Mouse (Mus musculus): ENCODE measurements at regions not wholly inside any gene's neighbourhood (a gene's known extent, or its start where the extent isn't known, plus 50 kb on each side); places are given as distances from the start of the nearest gene placed in this dataset.
"Not testable (repeated sequence)": the region's sequence is repeated elsewhere in the genome, so short reads cannot be mapped to it uniquely, and the experiment has no call there.

DNA sequence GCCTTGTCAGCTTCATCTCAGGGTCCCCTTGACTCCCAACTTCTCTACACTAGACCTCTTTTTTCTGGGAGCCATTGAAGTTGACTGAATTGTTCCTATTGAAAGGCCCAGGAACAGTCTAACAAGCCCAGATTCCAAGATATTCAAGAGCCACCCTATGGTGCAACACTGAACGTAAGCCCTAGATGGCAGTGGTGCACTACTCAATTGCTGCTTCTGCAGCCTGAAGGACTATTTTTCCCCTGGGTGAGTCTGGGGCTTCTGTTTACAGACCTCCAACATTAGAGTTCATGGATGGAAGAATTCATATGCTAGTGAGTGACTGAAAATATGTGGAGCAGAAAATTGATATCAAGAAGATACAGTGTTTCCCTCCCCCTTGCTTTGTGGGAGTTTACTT lies 306.4 kb upstream of the 5730507C01Rik start:
- WGBS: 89% methylated on average over 1 of the region's 1 CpGs
- H3K4me3 ChIP-seq; H3K4me2 ChIP-seq (replicated peaks); H3K36me3 ChIP-seq; ATAC-seq (ENCODE audit: low FRiP score, low read depth); H3K27me3 ChIP-seq (replicated peaks); H3K27ac ChIP-seq; H3K9ac ChIP-seq; H3K4me1 ChIP-seq: not testable (repeated sequence)
- peaks cover 30% of the 10 kb centered on the region for H3K9me3 ChIP-seq

GRCm38 (mm10) chr12:18216432-18216926 lies 297.8 kb upstream of the 5730507C01Rik start:
- H3K4me2 ChIP-seq (replicated peaks); H3K27ac ChIP-seq; H3K4me1 ChIP-seq; H3K4me3 ChIP-seq; H3K9ac ChIP-seq; H3K36me3 ChIP-seq; H3K27me3 ChIP-seq (replicated peaks); ATAC-seq (ENCODE audit: low FRiP score, low read depth): not testable (repeated sequence)
- peaks cover 41% of the 10 kb centered on the region for H3K9me3 ChIP-seq
- WGBS: 89% methylated on average over 16 of the region's 16 CpGs

- Histone ChIP-seq H3K9ac (no peak overlapping the region), H3K27me3 (replicated peaks) (no peaks in the 10 kb centered on the region), H3K4me3 (no peak overlapping the region), H3K36me3 (no peaks in the 10 kb centered on the region), H3K27ac (no peak overlapping the region), H3K4me1 (no peaks in the 10 kb centered on the region), H3K9me3 (peaks cover 63% of the 10 kb centered on the region), H3K4me2 (replicated peaks) (no peak overlapping the region)
- no peak for ATAC-seq (ENCODE audit: low FRiP score, low read depth)
- WGBS: 91% methylated on average over 6 of the region's 6 CpGs
These were observed 289.8 kb upstream of the 5730507C01Rik start for GRCm38 (mm10) chr12:18224516-18224915.

GRCm38 (mm10) chr12:18226691-18227090 lies 287.6 kb upstream of the 5730507C01Rik start:
- no peak overlapping the region for H3K27ac ChIP-seq
- no peak for ATAC-seq (ENCODE audit: low FRiP score, low read depth)
- no peak overlapping the region for H3K9ac ChIP-seq
- no peaks in the 10 kb centered on the region for H3K36me3 ChIP-seq
- H3K9me3 ChIP-seq: peaks cover 78% of the 10 kb centered on the region
- H3K4me3 ChIP-seq: no peak overlapping the region
- no peaks in the 10 kb centered on the region for H3K4me1 ChIP-seq
- 91% methylated on average over 10 of the region's 10 CpGs for WGBS
- H3K27me3 ChIP-seq (replicated peaks): no peaks in the 10 kb centered on the region
- H3K4me2 ChIP-seq (replicated peaks): no peak overlapping the region

GRCm38 (mm10) chr12:18231896-18232295 lies 282.4 kb upstream of the 5730507C01Rik start:
- not testable (repeated sequence) for H3K4me2 ChIP-seq (replicated peaks); H3K27ac ChIP-seq; H3K27me3 ChIP-seq (replicated peaks); H3K4me3 ChIP-seq; H3K4me1 ChIP-seq; H3K36me3 ChIP-seq; H3K9ac ChIP-seq; ATAC-seq (ENCODE audit: low FRiP score, low read depth)
- peaks cover 59% of the 10 kb centered on the region for H3K9me3 ChIP-seq
- 89% methylated on average over 5 of the region's 5 CpGs for WGBS

- not testable (repeated sequence) for H3K4me1 ChIP-seq; ATAC-seq (ENCODE audit: low FRiP score, low read depth); H3K36me3 ChIP-seq; H3K27ac ChIP-seq; H3K4me2 ChIP-seq (replicated peaks); H3K9ac ChIP-seq; H3K27me3 ChIP-seq (replicated peaks); H3K4me3 ChIP-seq
- H3K9me3 ChIP-seq: peaks cover 54% of the 10 kb centered on the region
These were observed 278.0 kb upstream of the 5730507C01Rik start for GRCm38 (mm10) chr12:18236330-18236729.

DNA sequence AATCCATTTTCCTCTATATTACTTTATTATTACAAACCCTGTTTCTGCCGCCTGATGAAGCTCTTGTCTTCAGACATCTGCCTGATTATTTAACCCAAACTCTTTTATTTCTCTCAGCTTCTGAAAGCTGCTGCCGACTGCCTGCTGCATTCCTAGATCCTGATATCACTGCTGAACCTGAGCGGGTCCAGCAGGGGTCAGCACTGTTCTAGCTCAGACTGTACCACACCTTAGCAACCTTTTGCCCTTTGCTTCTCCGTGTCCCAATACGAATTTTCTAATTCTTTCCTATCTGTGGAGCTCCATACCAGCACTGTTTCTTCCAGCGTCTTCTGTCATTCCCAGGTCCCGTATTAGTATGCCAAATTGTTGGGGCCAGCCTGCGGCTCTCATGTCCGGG lies 276.8 kb upstream of the 5730507C01Rik start:
- no peak overlapping the region for H3K27ac ChIP-seq
- H3K27me3 ChIP-seq (replicated peaks): no peaks in the 10 kb centered on the region
- H3K4me3 ChIP-seq: no peak overlapping the region
- H3K36me3 ChIP-seq: no peaks in the 10 kb centered on the region
- no peaks in the 10 kb centered on the region for H3K4me1 ChIP-seq
- ATAC-seq (ENCODE audit: low FRiP score, low read depth): no peak
- H3K9ac ChIP-seq: no peak overlapping the region
- peaks cover 51% of the 10 kb centered on the region for H3K9me3 ChIP-seq
- 79% methylated on average over 9 of the region's 9 CpGs for WGBS
- H3K4me2 ChIP-seq (replicated peaks): no peak overlapping the region
